Mouse (Mus musculus) gastrocnemius, adult 8-10 months (tissue): ENCODE results near the gene Krt20. TPM values are rescaled to one million over a fixed set of nuclear protein-coding genes. Genes with fewer than 3 reads are reported as not detected.

Experiments used
- DNase-seq, 2 experiments: peaks; one replicate each; pipeline ENCODE4 v3.0.0; 2022; ENCODE audit warnings: low spot score in 2 of 2
- total RNA-seq, 4 experiments: library from RNA; stranded (reverse); gene quantifications; 2 replicates each; pipeline ENCODE4 v1.2.4; 2022

Gene Krt20
- total RNA-seq, 4 experiments from 2014 or later, result 0.13 TPM; not detected in 3

- no peak for DNase-seq
These were observed 24.7 kb downstream of the Krt20 start for GRCm38 (mm10) chr11:99413247-99413646.

- DNase-seq, result no peak
These were observed 31.8 kb downstream of the Krt20 start for GRCm38 (mm10) chr11:99406186-99406585.

DNA sequence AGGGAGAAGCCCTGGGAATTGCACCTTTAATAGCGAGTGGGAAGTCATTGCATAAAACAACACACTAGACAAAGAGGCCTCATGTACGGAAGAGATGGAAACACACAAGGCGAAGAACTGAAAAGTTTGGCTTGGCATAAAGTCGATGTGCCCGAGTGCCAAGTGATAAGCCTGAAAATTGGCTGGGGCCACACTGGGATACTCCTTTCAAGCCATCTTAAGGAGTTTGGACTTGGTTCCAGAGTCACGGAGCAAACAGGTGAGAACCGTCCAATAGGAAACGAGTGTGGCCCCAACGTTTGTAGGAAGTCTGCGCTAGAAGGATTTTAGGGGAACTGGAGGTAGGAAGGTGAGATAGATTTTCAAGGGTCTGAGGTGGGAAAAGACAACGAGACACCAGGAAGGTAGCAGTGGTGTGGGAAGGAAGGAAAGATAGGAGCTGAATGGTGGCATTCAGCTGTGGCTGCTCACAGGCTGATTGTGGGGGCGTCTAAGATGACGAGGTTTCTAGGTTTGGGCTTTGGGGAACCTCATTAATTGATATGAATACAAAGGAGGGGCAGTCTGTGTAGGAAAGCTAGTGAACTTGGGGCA lies 37.9 kb downstream of the Krt20 start:
- DNase-seq, result no peak

- DNase-seq, result no peak
These were observed 39.1 kb downstream of the Krt20 start for GRCm38 (mm10) chr11:99398832-99399231.

GRCm38 (mm10) chr11:99398084-99398483 lies 39.9 kb downstream of the Krt20 start:
- DNase-seq, result no peak

- no peak for DNase-seq
These were observed 41.3 kb downstream of the Krt20 start for GRCm38 (mm10) chr11:99396661-99397060.

DNA sequence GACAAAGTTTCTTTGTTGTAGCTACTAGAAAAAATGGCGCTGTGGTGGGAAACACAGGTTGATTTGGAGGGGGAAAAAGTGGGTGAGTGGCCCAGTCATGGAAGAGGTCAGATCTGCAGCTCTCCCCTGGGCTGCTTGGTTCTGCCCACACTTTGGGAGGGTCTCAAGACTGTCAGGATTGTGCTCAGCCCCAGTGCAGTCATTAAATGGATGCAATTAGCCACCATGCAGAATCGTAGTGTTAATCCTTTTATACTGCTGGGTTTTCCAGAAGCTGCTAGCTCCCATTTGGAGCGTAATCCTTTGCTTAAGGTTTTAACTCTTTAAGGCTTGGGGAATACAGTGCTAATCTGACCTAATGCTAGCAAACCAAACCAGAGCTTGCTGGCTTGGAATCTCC lies 41.9 kb downstream of the Krt20 start:
- no peak for DNase-seq

- no peak for DNase-seq
These were observed 45.5 kb downstream of the Krt20 start for GRCm38 (mm10) chr11:99392492-99392891.

GRCm38 (mm10) chr11:99391375-99391774 lies 46.6 kb downstream of the Krt20 start:
- no peak for DNase-seq

DNA sequence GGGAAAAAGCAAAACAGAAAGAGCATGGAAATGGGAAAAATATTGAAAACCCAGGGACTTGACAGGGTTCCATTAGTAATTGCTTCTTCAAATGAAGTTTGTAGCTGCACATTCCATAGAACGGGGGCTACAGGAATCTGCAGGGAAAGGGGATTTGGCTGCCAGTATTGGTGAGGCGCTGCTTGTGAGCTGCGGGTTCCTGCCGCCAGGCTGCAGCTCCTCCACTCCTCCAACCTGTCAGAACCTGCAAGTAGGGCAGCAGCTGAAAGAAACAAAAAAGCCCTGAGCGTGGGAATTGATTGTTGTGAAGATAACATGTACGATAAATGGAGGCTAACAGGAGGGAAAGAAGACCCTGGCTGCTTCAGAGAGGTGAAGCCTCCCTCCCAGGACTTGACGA lies 47.1 kb downstream of the Krt20 start:
- DNase-seq, result no peak

DNA sequence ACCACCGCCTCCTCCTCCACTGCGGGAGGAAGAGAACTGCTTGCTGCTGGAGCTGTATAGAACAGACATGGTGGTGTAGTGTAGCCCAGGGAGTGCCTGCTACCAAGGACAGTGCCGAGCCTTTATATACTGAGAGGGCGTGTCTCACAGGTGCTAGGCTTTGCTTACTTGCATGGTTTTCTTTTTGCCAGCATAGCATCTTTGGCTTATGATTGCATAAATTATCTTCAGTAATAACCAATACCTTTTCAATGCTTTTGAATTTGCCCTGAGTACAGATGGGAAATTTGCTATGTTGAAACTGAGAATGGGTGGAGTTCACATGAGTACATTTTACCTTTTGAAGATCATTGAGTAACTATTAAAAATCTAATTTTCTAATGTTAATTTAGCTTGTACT lies 48.7 kb downstream of the Krt20 start, which contains the start of gene Krt10:
Gene Krt10, minus strand, starts transcription at position 101 of the 400 bp plus-strand sequence.
- DNase-seq, result no peak

DNA sequence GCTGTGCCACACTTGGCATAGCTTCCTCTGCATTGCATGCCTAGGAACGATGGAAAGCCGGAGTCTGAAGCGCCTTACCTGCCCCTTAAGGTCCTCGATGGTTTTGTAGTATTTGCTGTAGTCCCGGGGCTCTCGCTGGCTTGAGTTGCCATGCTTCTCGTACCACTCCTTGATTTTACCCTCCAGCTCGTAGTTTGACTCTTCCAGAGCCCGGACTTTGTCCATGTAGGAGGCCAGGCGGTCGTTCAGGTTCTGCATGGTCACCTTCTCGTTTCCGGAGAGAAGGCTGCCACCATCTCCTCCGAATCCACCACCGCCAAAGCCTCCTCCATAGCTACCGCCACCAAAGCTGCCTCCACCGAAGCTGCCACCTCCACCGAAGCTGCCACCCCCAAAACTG lies 49.3 kb downstream of the Krt20 start:
- no peak for DNase-seq

DNA sequence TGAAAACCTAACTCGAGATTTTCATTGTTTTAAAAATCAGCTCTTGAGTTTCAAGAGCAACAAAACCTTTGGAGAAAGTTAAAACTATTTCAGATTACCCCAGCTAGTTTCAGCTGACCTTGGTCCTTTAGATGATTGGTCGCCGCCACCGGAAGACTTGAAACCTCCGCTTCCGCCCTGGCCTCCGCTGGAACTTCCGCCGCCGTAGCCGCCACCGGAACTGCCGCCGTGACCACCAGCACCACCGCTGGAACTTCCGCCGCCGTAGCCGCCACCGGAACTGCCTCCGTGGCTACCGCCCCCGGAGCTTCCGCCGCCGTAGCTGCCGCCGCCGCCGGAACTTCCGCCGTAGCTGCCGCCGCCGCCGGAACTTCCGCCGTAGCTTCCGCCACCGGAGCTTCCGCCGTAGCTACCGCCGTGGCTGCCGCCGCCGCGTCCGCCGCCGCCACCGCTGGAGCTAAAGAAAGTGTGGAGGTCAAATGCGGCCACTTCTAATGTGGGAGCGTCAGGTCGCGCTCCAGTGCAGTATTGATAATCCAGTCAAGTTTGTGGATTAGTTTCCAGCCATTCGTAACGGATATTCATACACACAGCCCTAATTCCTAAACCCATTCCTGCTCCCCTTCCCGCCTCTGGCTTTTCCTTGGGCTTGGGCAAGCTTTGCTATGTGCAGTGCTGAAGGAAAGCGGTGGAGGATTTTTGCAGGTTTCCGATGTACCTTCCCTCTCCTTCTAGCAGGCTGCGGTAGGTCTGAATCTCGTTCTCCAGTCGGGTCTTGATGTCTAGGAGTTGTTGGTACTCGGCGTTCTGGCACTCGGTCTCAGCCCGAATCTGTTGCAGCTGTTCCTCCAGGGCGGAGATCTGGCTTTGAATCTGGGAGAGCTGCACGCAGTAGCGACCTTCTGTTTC lies 51.9 kb downstream of the Krt20 start:
- peak; percentile 82 to 89 for DNase-seq

GRCm38 (mm10) chr11:99379568-99379967 lies 58.4 kb downstream of the Krt20 start:
- DNase-seq, result peak; percentile 35 to 46

Other genes starting within 250 kb of the Krt20 start
- gene Smarce1, start 207.1 kb downstream of the Krt20 start, total RNA-seq, result 10 to 100 TPM; 20.8 to 29.7 (median 25.3) TPM
- gene Krt222, start 194.1 kb downstream of the Krt20 start, total RNA-seq, result 1 to 10 TPM; 1.7 to 3.0 (median 2.0) TPM
- gene Krt24, start 152.9 kb downstream of the Krt20 start, total RNA-seq, result not detected
- not detected for gene Krt25, start 115.2 kb downstream of the Krt20 start, total RNA-seq
- gene Krt26, start 100.2 kb downstream of the Krt20 start, total RNA-seq, result not detected
- not detected for gene Krt27, start 87.0 kb downstream of the Krt20 start, total RNA-seq
- not detected for gene Krt28, start 63.2 kb downstream of the Krt20 start, total RNA-seq
- 1 to 10 TPM; 3.5 to 4.4 (median 3.8) TPM for gene Krt10, start 48.8 kb downstream of the Krt20 start, total RNA-seq
- under 1 TPM in 1 of 4 experiments, not detected in 3; 0.17 TPM for gene Krt12, start 15.9 kb downstream of the Krt20 start, total RNA-seq
- gene Krt23, start 55.0 kb upstream of the Krt20 start, total RNA-seq, result not detected
- gene Krt39, start 83.2 kb upstream of the Krt20 start, total RNA-seq, result not detected
- gene Krt40, start 105.0 kb upstream of the Krt20 start, total RNA-seq, result not detected
- not detected for gene Krtap3-3, start 112.7 kb upstream of the Krt20 start, total RNA-seq
- not detected for gene Krtap3-2, start 118.7 kb upstream of the Krt20 start, total RNA-seq
- gene Gm11939, start 121.3 kb upstream of the Krt20 start, total RNA-seq, result not detected
- not detected for gene Krtap3-1, start 128.5 kb upstream of the Krt20 start, total RNA-seq
- not detected for gene Krtap1-5, start 142.9 kb upstream of the Krt20 start, total RNA-seq
- not detected for gene Krtap1-4, start 145.5 kb upstream of the Krt20 start, total RNA-seq
- gene Krtap1-3, start 153.2 kb upstream of the Krt20 start, total RNA-seq, result not detected
- gene Krtap9-3, start 160.0 kb upstream of the Krt20 start, total RNA-seq, result not detected
- not detected for gene Gm11938, start 165.2 kb upstream of the Krt20 start, total RNA-seq
- gene Gm11937, start 172.0 kb upstream of the Krt20 start, total RNA-seq, result not detected
- not detected for gene Krtap2-4, start 176.7 kb upstream of the Krt20 start, total RNA-seq
- gene Gm11562, start 182.3 kb upstream of the Krt20 start, total RNA-seq, result not detected
- gene Krtap4-1, start 190.1 kb upstream of the Krt20 start, total RNA-seq, result not detected
- gene Krtap4-2, start 196.9 kb upstream of the Krt20 start, total RNA-seq, result not detected
- not detected for gene Krtap4-7, start 205.9 kb upstream of the Krt20 start, total RNA-seq
- gene Gm11555, start 212.1 kb upstream of the Krt20 start, total RNA-seq, result not detected
- not detected for gene Gm11563, start 220.8 kb upstream of the Krt20 start, total RNA-seq
- not detected for gene Krtap4-6, start 227.8 kb upstream of the Krt20 start, total RNA-seq